Mouse (Mus musculus) CH12.LX (cell line): ENCODE measurements around the gene Sptlc3. TPM values are rescaled to one million over a fixed set of nuclear protein-coding genes. Genes with fewer than 3 reads are reported as not detected.

Source experiments
- DNase-seq: peaks from one replicate; pipeline ENCODE4 v3.0.0-alpha.2; 2013; ENCODE audit errors: extremely low read depth
- H3K27ac ChIP-seq: 2 replicates; pipeline ENCODE4 v1.5.1; 2012; ENCODE audit warnings: low read depth, mild to moderate bottlenecking, control low read depth, moderate library complexity; ENCODE audit not compliant: insufficient read depth
- H3K27me3 ChIP-seq: replicated peaks from 2 replicates; pipeline ENCODE3; 2012; ENCODE audit warnings: inconsistent platforms
- H3K36me3 ChIP-seq, 2 experiments: replicated peaks in 1 of 2; 2 replicates each; pipeline versions ENCODE3 to v1.6.1; 2012; ENCODE audit warnings: inconsistent platforms in 1 of 2, low read length in 1 of 2, mild to moderate bottlenecking in 1 of 2, mixed read lengths in 1 of 2, moderate library complexity in 1 of 2; ENCODE audit not compliant: control insufficient read depth in 1 of 2, insufficient read depth in 1 of 2
- H3K4me1 ChIP-seq, 2 experiments: 2 replicates each; pipeline ENCODE4 v1.6.1; 2012; ENCODE audit warnings: inconsistent platforms in 1 of 2, moderate library complexity in 1 of 2; ENCODE audit not compliant: insufficient read depth in 2 of 2, control insufficient read depth in 1 of 2
- H3K4me2 ChIP-seq: 2 replicates; pipeline ENCODE4 v1.6.1; 2012; ENCODE audit warnings: low read depth, mild to moderate bottlenecking, control low read depth; ENCODE audit not compliant: poor library complexity, insufficient read depth, severe bottlenecking
- H3K4me3 ChIP-seq, 3 experiments: fragments of 150-350 bp in 1 of 3; sonication (generic) in 1 of 3; replicated peaks in 1 of 3; 2 replicates each; pipeline versions ENCODE3 to v1.5.1; 2011 to 2012; ENCODE audit warnings: low read depth in 2 of 3, low read length in 2 of 3, mild to moderate bottlenecking in 2 of 3, moderate library complexity in 2 of 3, control low read depth in 1 of 3, improper control_type of control experiment in 1 of 3, inconsistent platforms in 1 of 3, mixed read lengths in 1 of 3; ENCODE audit not compliant: poor library complexity in 1 of 3
- H3K79me2 ChIP-seq: replicated peaks from 2 replicates; pipeline ENCODE4 v1.6.1; 2012; ENCODE audit warnings: mild to moderate bottlenecking, moderate library complexity; ENCODE audit not compliant: control insufficient read depth, poor library complexity, insufficient read depth, severe bottlenecking; ENCODE audit errors: extremely low read depth
- H3K9ac ChIP-seq: 2 replicates; pipeline ENCODE4 v1.6.1; 2012; ENCODE audit warnings: low read depth, mild to moderate bottlenecking, control low read depth, moderate library complexity; ENCODE audit not compliant: insufficient read depth
- H3K9me3 ChIP-seq: replicated peaks from 2 replicates; pipeline ENCODE3; 2012; ENCODE audit warnings: low read length, inconsistent platforms, mixed read lengths
- BHLHE40 ChIP-seq: IDR thresholded peaks from 2 replicates; pipeline ENCODE4 v1.6.1; 2011; ENCODE audit warnings: mild to moderate bottlenecking, low read depth, low read length, improper control_type of control experiment
- CHD1 ChIP-seq: IDR thresholded peaks from 2 replicates; pipeline ENCODE4 v1.6.1; 2012; ENCODE audit warnings: low read depth, low read length, improper control_type of control experiment, inconsistent platforms
- E2F4 ChIP-seq: IDR thresholded peaks from 2 replicates; pipeline ENCODE4 v1.6.1; 2011; ENCODE audit warnings: low read depth, low read length, improper control_type of control experiment; ENCODE audit not compliant: insufficient replicate concordance
- EP300 ChIP-seq: IDR thresholded peaks from 2 replicates; pipeline ENCODE4 v1.6.1; 2011; ENCODE audit warnings: low read length, improper control_type of control experiment
- GABPA ChIP-seq: IDR thresholded peaks from 2 replicates; pipeline ENCODE4 v1.6.1; 2012; ENCODE audit warnings: low read depth, low read length, improper control_type of control experiment, inconsistent platforms; ENCODE audit not compliant: insufficient replicate concordance
- IRF4 ChIP-seq: IDR thresholded peaks from 2 replicates; pipeline ENCODE4 v1.6.1; 2014; ENCODE audit warnings: low read depth, mild to moderate bottlenecking, inconsistent platforms, low read length, improper control_type of control experiment
- JUN ChIP-seq: IDR thresholded peaks from 2 replicates; pipeline ENCODE4 v1.6.1; 2011; ENCODE audit warnings: low read depth, mild to moderate bottlenecking, low read length, improper control_type of control experiment, moderate library complexity; ENCODE audit not compliant: insufficient read depth
- KAT2A ChIP-seq: IDR thresholded peaks from 2 replicates; pipeline ENCODE4 v1.6.1; 2012; ENCODE audit warnings: low read length, improper control_type of control experiment, inconsistent platforms; ENCODE audit not compliant: insufficient replicate concordance
- MAX ChIP-seq: IDR thresholded peaks from 2 replicates; pipeline ENCODE4 v1.6.1; 2011; ENCODE audit warnings: low read length, improper control_type of control experiment
- MXI1 ChIP-seq: IDR thresholded peaks from 2 replicates; pipeline ENCODE4 v1.6.1; 2011; ENCODE audit warnings: mild to moderate bottlenecking, low read depth, low read length, improper control_type of control experiment
- MYC ChIP-seq: IDR thresholded peaks from 2 replicates; pipeline ENCODE4 v1.6.1; 2011; ENCODE audit warnings: low read depth, mild to moderate bottlenecking, improper control_type of control experiment, low read length
- NELFE ChIP-seq: IDR thresholded peaks from 2 replicates; pipeline ENCODE4 v1.6.1; 2011; ENCODE audit warnings: low read depth, low read length, improper control_type of control experiment
- NRF1 ChIP-seq: IDR thresholded peaks from 2 replicates; pipeline ENCODE4 v1.6.1; 2014; ENCODE audit warnings: low read depth, mild to moderate bottlenecking, inconsistent platforms, low read length, improper control_type of control experiment, moderate library complexity
- PAX5 ChIP-seq: IDR thresholded peaks from 2 replicates; pipeline ENCODE4 v1.6.1; 2012; ENCODE audit warnings: low read length, inconsistent platforms, mixed read lengths
- POLR2A ChIP-seq: IDR thresholded peaks from 2 replicates; pipeline ENCODE4 v1.6.1; 2011; ENCODE audit warnings: low read depth, mild to moderate bottlenecking, improper control_type of control experiment, low read length
- TBP ChIP-seq: conservative IDR thresholded peaks from 2 replicates; pipeline ENCODE4 v1.6.1; 2011; ENCODE audit warnings: low read depth, low read length, improper control_type of control experiment
- TCF12 ChIP-seq: IDR thresholded peaks from 2 replicates; pipeline ENCODE4 v1.6.1; 2014; ENCODE audit warnings: low read depth, mild to moderate bottlenecking, inconsistent platforms, low read length, improper control_type of control experiment
- UBTF ChIP-seq: IDR thresholded peaks from 2 replicates; pipeline ENCODE4 v1.6.1; 2012; ENCODE audit warnings: low read depth, mild to moderate bottlenecking, inconsistent platforms, low read length, improper control_type of control experiment, moderate library complexity
- USF1 ChIP-seq: IDR thresholded peaks from 2 replicates; pipeline ENCODE4 v1.6.1; 2014; ENCODE audit warnings: low read depth, mild to moderate bottlenecking, inconsistent platforms, low read length, improper control_type of control experiment
- USF2 ChIP-seq: conservative IDR thresholded peaks from 2 replicates; pipeline ENCODE4 v1.6.1; 2011; ENCODE audit warnings: low read depth, low read length, improper control_type of control experiment
- ZC3H11A ChIP-seq: IDR thresholded peaks from 2 replicates; pipeline ENCODE4 v1.6.1; 2012; ENCODE audit warnings: low read depth, mild to moderate bottlenecking, inconsistent platforms, low read length, improper control_type of control experiment
- ZMIZ1 ChIP-seq: IDR thresholded peaks from 2 replicates; pipeline ENCODE4 v1.6.1; 2012; ENCODE audit warnings: low read depth, mild to moderate bottlenecking, inconsistent platforms, low read length, improper control_type of control experiment
- dilution Hi-C: fragments of 300-500 bp; cut with MboI; formaldehyde crosslinking; loops from 2 replicates; pipeline ENCODE4 v1.14.3; 2020; ENCODE audit warnings: low sequenced_read_pairs; ENCODE audit not compliant: extremely low pct_unique_long_range_greater_than_20kb, extremely low pct_ligation_motif_present
- in situ Hi-C: fragments of 300-500 bp; cut with MboI; formaldehyde crosslinking; loops from 3 replicates; pipeline ENCODE4 v1.14.3; 2019; ENCODE audit warnings: low sequenced_read_pairs, low pct_ligation_motif_present, low pct_unique_long_range_greater_than_20kb, mixed read lengths
- polyA plus RNA-seq: library from polyadenylated mRNA; unstranded; fragments of >175 nt; gene quantifications from 2 replicates; pipeline ENCODE4 v1.2.1, GENCODE M21; 2012; ENCODE audit warnings: low read depth; ENCODE audit not compliant: insufficient read length
- total RNA-seq, 2 experiments: library from RNA; depleted of rRNA; stranded (reverse); fragments of 300-350 nt in 1 of 2; fragments of >200 nt in 1 of 2; gene quantifications; 2 replicates each; pipeline ENCODE4 v1.2.3; 2012 to 2014

The Sptlc3 gene
- total and polyA plus RNA-seq, 3 experiments: not detected

DNA sequence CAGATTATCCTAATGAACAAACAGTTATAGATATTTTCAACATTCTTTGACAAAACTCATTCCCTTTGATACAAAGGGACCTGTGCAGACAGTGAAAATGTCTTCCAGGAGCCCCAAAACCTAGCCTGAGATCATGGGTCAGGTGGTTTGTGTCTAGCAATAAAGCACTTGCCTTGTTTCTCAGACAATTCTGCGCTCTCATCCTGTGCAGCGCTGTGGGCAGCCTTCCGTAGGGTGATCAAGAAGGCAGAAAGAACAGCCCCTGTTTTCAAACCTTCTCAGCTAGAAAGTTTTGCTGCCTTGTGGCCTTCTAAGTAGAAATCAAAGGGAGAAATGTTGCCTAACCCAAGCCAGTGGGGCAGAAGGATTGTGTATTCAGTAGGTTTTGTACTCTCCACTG is 135.9 kb downstream of the Sptlc3 start:
- H3K27me3 ChIP-seq: no peaks in the 10 kb centered on the region
- TF ChIP-seq PAX5 (no peak), ZC3H11A (no peak), MAX (no peak), UBTF (no peak), IRF4 (no peak), ZMIZ1 (no peak), GABPA (no peak), NELFE (no peak), TBP (no peak), USF2 (no peak), E2F4 (no peak)
- TF ChIP-seq, all 38 proteins: peak for 0
- DNase-seq: no peak
- Histone ChIP-seq H3K4me2 (no peak overlapping the region), H3K36me3 (no peaks in the 10 kb centered on the region), H3K9ac (no peak overlapping the region), H3K9me3 (no peaks in the 10 kb centered on the region), H3K4me1 (peaks cover 0 to 6% of the 10 kb centered on the region in 2 experiments; a peak in 1 of 4 replicates), H3K27ac (no peak overlapping the region), H3K79me2 (no peaks in the 10 kb centered on the region), H3K4me3 (no peak overlapping the region)
- dilution Hi-C loops (no loop called here), in situ Hi-C loops (no loop called here)

DNA sequence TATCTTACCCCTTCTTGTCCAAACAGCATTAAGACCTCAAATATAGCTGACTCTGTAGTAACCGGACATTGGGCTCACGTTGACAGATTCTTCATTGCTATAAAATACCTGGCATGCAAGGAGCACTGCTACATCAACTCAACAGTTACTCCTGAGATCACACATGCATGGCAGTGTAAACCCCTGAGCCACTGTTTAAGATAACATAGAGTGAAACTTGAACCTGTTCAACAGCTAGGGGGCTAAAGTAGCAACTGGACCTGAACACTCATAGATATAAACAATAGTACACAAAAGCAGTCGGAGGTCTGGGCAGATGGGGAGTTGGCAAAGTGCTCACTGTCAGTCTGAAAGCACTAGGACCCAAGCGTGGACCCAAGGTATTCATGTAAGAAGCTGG is 140.8 kb downstream of the Sptlc3 start:
- no peak overlapping the region for H3K27ac ChIP-seq
- H3K4me3 ChIP-seq: no peak overlapping the region
- no peaks in the 10 kb centered on the region for H3K79me2 ChIP-seq
- H3K36me3 ChIP-seq: no peaks in the 10 kb centered on the region
- H3K4me2 ChIP-seq: no peak overlapping the region
- H3K9me3 ChIP-seq: no peaks in the 10 kb centered on the region
- H3K27me3 ChIP-seq: no peaks in the 10 kb centered on the region
- dilution Hi-C loops (no loop called here), in situ Hi-C loops (no loop called here)
- no peaks in the 10 kb centered on the region for H3K4me1 ChIP-seq
- H3K9ac ChIP-seq: no peak overlapping the region
- no peak for DNase-seq
- TF ChIP-seq TBP: no peak

DNA sequence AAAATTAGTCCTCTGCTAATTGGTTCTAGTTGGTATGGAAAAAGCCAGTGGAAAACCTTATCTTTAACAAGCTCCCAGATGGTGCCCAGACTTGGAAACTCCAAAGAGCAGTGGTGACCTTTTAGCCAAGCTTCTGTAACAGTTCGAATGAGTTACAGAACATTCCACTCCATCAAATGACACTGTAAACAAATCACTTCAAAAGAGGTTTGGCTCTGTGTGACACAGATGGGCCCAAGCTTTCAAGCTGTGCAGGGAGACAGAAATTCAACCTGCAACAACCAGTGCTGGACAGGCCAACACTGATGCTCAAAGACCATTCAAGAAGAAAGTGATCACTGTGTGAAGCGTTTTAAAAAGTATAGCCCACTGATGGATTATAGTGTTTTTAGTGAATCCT is 144.1 kb downstream of the Sptlc3 start:
- no peaks in the 10 kb centered on the region for H3K36me3 ChIP-seq
- dilution Hi-C loops: no loop called here
- no peak for DNase-seq
- in situ Hi-C loops: no loop called here
- no peak for TF ChIP-seq POLR2A
- no peak for TF ChIP-seq TBP
- no peak for TF ChIP-seq MAX
- TF ChIP-seq USF1: no peak
- no peak for TF ChIP-seq MXI1
- TF ChIP-seq CHD1: no peak
- TF ChIP-seq BHLHE40: no peak
- no peak for TF ChIP-seq E2F4
- no peak for TF ChIP-seq IRF4
- no peak for TF ChIP-seq MYC
- TF ChIP-seq KAT2A: no peak
- TF ChIP-seq TCF12: no peak
- TF ChIP-seq GABPA: no peak
- TF ChIP-seq JUN: no peak
- TF ChIP-seq NRF1: no peak
- no peak for TF ChIP-seq NELFE
- TF ChIP-seq PAX5: no peak
- TF ChIP-seq EP300: no peak
- TF ChIP-seq USF2: no peak
- H3K27me3 ChIP-seq: no peaks in the 10 kb centered on the region
- no peak overlapping the region for H3K4me2 ChIP-seq
- H3K4me1 ChIP-seq: no peaks in the 10 kb centered on the region
- H3K79me2 ChIP-seq: no peaks in the 10 kb centered on the region
- no peak overlapping the region for H3K4me3 ChIP-seq
- no peaks in the 10 kb centered on the region for H3K9me3 ChIP-seq
- no peak overlapping the region for H3K27ac ChIP-seq
- no peak overlapping the region for H3K9ac ChIP-seq
